Mouse (Mus musculus): ENCODE data around the gene Nmnat2. TPM values are rescaled to one million over a fixed set of nuclear protein-coding genes. Genes with fewer than 3 reads are reported as not detected.

Gene Nmnat2
- polyA plus RNA-seq, 1 experiment, result 2.1 TPM

- Histone ChIP-seq H3K79me2 (ENCODE audit: control insufficient read depth, insufficient read depth) (no peaks in the 10 kb centered on the region), H3K36me3 (ENCODE audit: control insufficient read depth, insufficient read depth) (no peaks in the 10 kb centered on the region), H3K27me3 (ENCODE audit: control insufficient read depth, insufficient read depth, insufficient read length) (no peaks in the 10 kb centered on the region), H3K4me2 (ENCODE audit: low read depth) (no peak overlapping the region), H3K4me3 (no peak overlapping the region), H3ac (ENCODE audit: control insufficient read depth, insufficient read length) (no peak overlapping the region)
- no peak for TF ChIP-seq TCF12 (IDR thresholded peaks at IDR 0.05; ENCODE audit: insufficient read depth, poor library complexity, severe bottlenecking)
- TF ChIP-seq USF1 (IDR thresholded peaks at IDR 0.05; ENCODE audit: low read depth), result no peak
- TF ChIP-seq SRF (IDR thresholded peaks at IDR 0.05; ENCODE audit: control insufficient read depth, insufficient read length, low read depth), result no peak
- no peak for TF ChIP-seq MYOG (IDR thresholded peaks at IDR 0.05; ENCODE audit: control insufficient read depth in 1 of 3, insufficient read depth in 1 of 3, insufficient read length in 2 of 3, low read depth in 2 of 3)
- no peak for TF ChIP-seq REST (IDR thresholded peaks at IDR 0.05; ENCODE audit: insufficient read depth, insufficient read length)
- TF ChIP-seq POLR2A (IDR thresholded peaks at IDR 0.05; ENCODE audit: insufficient read length, low read depth), result no peak
- no peak for TF ChIP-seq E2F4 (IDR thresholded peaks at IDR 0.05; ENCODE audit: insufficient read depth)
- no peak for TF ChIP-seq CEBPB (IDR thresholded peaks at IDR 0.05; ENCODE audit: insufficient read depth, poor library complexity, severe bottlenecking)
- no peak for TF ChIP-seq MYOD1 (IDR thresholded peaks at IDR 0.05; ENCODE audit: control insufficient read depth in 1 of 3, insufficient read length in 2 of 3, low read depth in 2 of 3)
- no peak for TF ChIP-seq TCF3 (IDR thresholded peaks at IDR 0.05; ENCODE audit: insufficient read length, low read depth)
- no peak for TF ChIP-seq POLR2AphosphoS2 (IDR thresholded peaks at IDR 0.05; ENCODE audit: insufficient read length, low read depth)
- no peak for TF ChIP-seq MAX (IDR thresholded peaks at IDR 0.05; ENCODE audit: low read depth)
Observed at GRCm38 (mm10) chr1:152999983-153000382, 45.2 kb downstream of the Nmnat2 start.

GRCm38 (mm10) chr1:153000486-153001228, 45.9 kb downstream of the Nmnat2 start:
- TF ChIP-seq USF1 (IDR thresholded peaks at IDR 0.05; ENCODE audit: low read depth) (no peak), MYOG (IDR thresholded peaks at IDR 0.05; ENCODE audit: control insufficient read depth in 1 of 3, insufficient read depth in 1 of 3, insufficient read length in 2 of 3, low read depth in 2 of 3) (peak in 1 of 3 experiments; percentile 25), MYOD1 (IDR thresholded peaks at IDR 0.05; ENCODE audit: control insufficient read depth in 1 of 3, insufficient read length in 2 of 3, low read depth in 2 of 3) (peak in 1 of 3 experiments; percentile 43), POLR2AphosphoS2 (IDR thresholded peaks at IDR 0.05; ENCODE audit: insufficient read length, low read depth) (no peak)
- H3K4me3 ChIP-seq, result no peak overlapping the region
- no peaks in the 10 kb centered on the region for H3K79me2 ChIP-seq (ENCODE audit: control insufficient read depth, insufficient read depth)
- H3K27me3 ChIP-seq (ENCODE audit: control insufficient read depth, insufficient read depth, insufficient read length), result no peaks in the 10 kb centered on the region
- H3K36me3 ChIP-seq (ENCODE audit: control insufficient read depth, insufficient read depth), result no peaks in the 10 kb centered on the region
- H3K4me2 ChIP-seq (ENCODE audit: low read depth), result no peak overlapping the region
- H3ac ChIP-seq (ENCODE audit: control insufficient read depth, insufficient read length), result no peak overlapping the region

- no peaks in the 10 kb centered on the region for H3K27me3 ChIP-seq (ENCODE audit: control insufficient read depth, insufficient read depth, insufficient read length)
- TF ChIP-seq MYOG (IDR thresholded peaks at IDR 0.05; ENCODE audit: control insufficient read depth in 1 of 3, insufficient read depth in 1 of 3, insufficient read length in 2 of 3, low read depth in 2 of 3) (no peak), REST (IDR thresholded peaks at IDR 0.05; ENCODE audit: insufficient read depth, insufficient read length) (no peak), POLR2A (IDR thresholded peaks at IDR 0.05; ENCODE audit: insufficient read length, low read depth) (no peak), USF1 (IDR thresholded peaks at IDR 0.05; ENCODE audit: low read depth) (no peak), TCF12 (IDR thresholded peaks at IDR 0.05; ENCODE audit: insufficient read depth, poor library complexity, severe bottlenecking) (no peak), CEBPB (IDR thresholded peaks at IDR 0.05; ENCODE audit: insufficient read depth, poor library complexity, severe bottlenecking) (no peak), SRF (IDR thresholded peaks at IDR 0.05; ENCODE audit: control insufficient read depth, insufficient read length, low read depth) (no peak), MAX (IDR thresholded peaks at IDR 0.05; ENCODE audit: low read depth) (no peak), MYOD1 (IDR thresholded peaks at IDR 0.05; ENCODE audit: control insufficient read depth in 1 of 3, insufficient read length in 2 of 3, low read depth in 2 of 3) (no peak), POLR2AphosphoS2 (IDR thresholded peaks at IDR 0.05; ENCODE audit: insufficient read length, low read depth) (no peak), TCF3 (IDR thresholded peaks at IDR 0.05; ENCODE audit: insufficient read length, low read depth) (no peak), E2F4 (IDR thresholded peaks at IDR 0.05; ENCODE audit: insufficient read depth) (no peak)
Observed at GRCm38 (mm10) chr1:153002295-153003050, 47.7 kb downstream of the Nmnat2 start.

GRCm38 (mm10) chr1:153004472-153004871, 49.7 kb downstream of the Nmnat2 start:
- Histone ChIP-seq H3K4me2 (ENCODE audit: low read depth) (no peak overlapping the region), H3K79me2 (ENCODE audit: control insufficient read depth, insufficient read depth) (no peaks in the 10 kb centered on the region), H3K36me3 (ENCODE audit: control insufficient read depth, insufficient read depth) (no peaks in the 10 kb centered on the region), H3K27me3 (ENCODE audit: control insufficient read depth, insufficient read depth, insufficient read length) (no peaks in the 10 kb centered on the region), H3ac (ENCODE audit: control insufficient read depth, insufficient read length) (no peak overlapping the region), H3K4me3 (no peak overlapping the region)
- TF ChIP-seq TCF3 (IDR thresholded peaks at IDR 0.05; ENCODE audit: insufficient read length, low read depth), result no peak
- TF ChIP-seq CEBPB (IDR thresholded peaks at IDR 0.05; ENCODE audit: insufficient read depth, poor library complexity, severe bottlenecking), result no peak
- no peak for TF ChIP-seq MAX (IDR thresholded peaks at IDR 0.05; ENCODE audit: low read depth)
- no peak for TF ChIP-seq MYOD1 (IDR thresholded peaks at IDR 0.05; ENCODE audit: control insufficient read depth in 1 of 3, insufficient read length in 2 of 3, low read depth in 2 of 3)
- no peak for TF ChIP-seq REST (IDR thresholded peaks at IDR 0.05; ENCODE audit: insufficient read depth, insufficient read length)
- no peak for TF ChIP-seq MYOG (IDR thresholded peaks at IDR 0.05; ENCODE audit: control insufficient read depth in 1 of 3, insufficient read depth in 1 of 3, insufficient read length in 2 of 3, low read depth in 2 of 3)
- no peak for TF ChIP-seq USF1 (IDR thresholded peaks at IDR 0.05; ENCODE audit: low read depth)
- no peak for TF ChIP-seq SRF (IDR thresholded peaks at IDR 0.05; ENCODE audit: control insufficient read depth, insufficient read length, low read depth)
- no peak for TF ChIP-seq POLR2AphosphoS2 (IDR thresholded peaks at IDR 0.05; ENCODE audit: insufficient read length, low read depth)
- TF ChIP-seq TCF12 (IDR thresholded peaks at IDR 0.05; ENCODE audit: insufficient read depth, poor library complexity, severe bottlenecking), result no peak
- no peak for TF ChIP-seq E2F4 (IDR thresholded peaks at IDR 0.05; ENCODE audit: insufficient read depth)
- no peak for TF ChIP-seq POLR2A (IDR thresholded peaks at IDR 0.05; ENCODE audit: insufficient read length, low read depth)

More at GRCm38 (mm10) chr1:153002295-153003050, 47.7 kb downstream of the Nmnat2 start:
- Histone ChIP-seq H3K4me2 (ENCODE audit: low read depth) (no peak overlapping the region), H3K79me2 (ENCODE audit: control insufficient read depth, insufficient read depth) (no peaks in the 10 kb centered on the region), H3K36me3 (ENCODE audit: control insufficient read depth, insufficient read depth) (no peaks in the 10 kb centered on the region), H3K4me3 (no peak overlapping the region), H3ac (ENCODE audit: control insufficient read depth, insufficient read length) (no peak overlapping the region)
